Mouse (Mus musculus) adrenal gland, adult 18-20 months (tissue): ENCODE results near the gene B830017H08Rik. TPM values are rescaled to one million over a fixed set of nuclear protein-coding genes. Genes with fewer than 3 reads are reported as not detected.

Source experiments
- DNase-seq, 2 experiments: peaks; one replicate each; pipeline ENCODE4 v3.0.0; 2021 to 2022; ENCODE audit warnings: low spot score in 2 of 2
- total RNA-seq, 2 experiments: library from RNA; stranded (reverse); gene quantifications; 1 replicate in 1 of 2; 2 replicates in 1 of 2; pipeline ENCODE4 v1.2.3; 2021

Gene B830017H08Rik
- total RNA-seq, 2 experiments from 2014 or later: not detected

GRCm38 (mm10) chr16:17848928-17849327 is 16.0 kb downstream of the B830017H08Rik start:
- peak in 1 of 2 experiments; percentile 27 for DNase-seq

- no peak for DNase-seq
Observed at GRCm38 (mm10) chr16:17849486-17849885, 16.6 kb downstream of the B830017H08Rik start.

GRCm38 (mm10) chr16:17851331-17851730 is 18.4 kb downstream of the B830017H08Rik start:
- DNase-seq: no peak

- DNase-seq: no peak
Observed at GRCm38 (mm10) chr16:17851860-17852259, 18.9 kb downstream of the B830017H08Rik start.

- no peak for DNase-seq
Observed at GRCm38 (mm10) chr16:17853263-17853662, 20.3 kb downstream of the B830017H08Rik start.

- DNase-seq: peak in 1 of 2 experiments; percentile 13
Observed at GRCm38 (mm10) chr16:17857157-17857556, 24.2 kb downstream of the B830017H08Rik start.

GRCm38 (mm10) chr16:17858592-17858991 is 25.7 kb downstream of the B830017H08Rik start:
- no peak for DNase-seq

- DNase-seq: no peak
Observed at GRCm38 (mm10) chr16:17865293-17865692, 32.4 kb downstream of the B830017H08Rik start.

- no peak for DNase-seq
Observed at GRCm38 (mm10) chr16:17865770-17866169, 32.8 kb downstream of the B830017H08Rik start.

GRCm38 (mm10) chr16:17871248-17871647 is 38.3 kb downstream of the B830017H08Rik start:
- DNase-seq: no peak

- DNase-seq: no peak
Observed at GRCm38 (mm10) chr16:17872995-17873394, 40.1 kb downstream of the B830017H08Rik start.

GRCm38 (mm10) chr16:17875174-17875573 is 42.3 kb downstream of the B830017H08Rik start:
- DNase-seq: no peak

GRCm38 (mm10) chr16:17876096-17876495 is 43.2 kb downstream of the B830017H08Rik start:
- no peak for DNase-seq

- no peak for DNase-seq
Observed at GRCm38 (mm10) chr16:17879571-17879970, 46.6 kb downstream of the B830017H08Rik start.

GRCm38 (mm10) chr16:17882196-17882595 is 49.3 kb downstream of the B830017H08Rik start:
- no peak for DNase-seq

GRCm38 (mm10) chr16:17884116-17884515 is 51.2 kb downstream of the B830017H08Rik start:
- DNase-seq: no peak

Other genes with a start within 250 kb of the B830017H08Rik start
- 10 to 100 TPM in 1 of 2 experiments, 1 to 10 TPM in 1; 8.7 to 14.2 TPM for gene Slc7a4, start 249.9 kb upstream of the B830017H08Rik start, total RNA-seq
- 10 to 100 TPM; 29.9 to 30.2 TPM for gene Smpd4, start 213.8 kb upstream of the B830017H08Rik start, total RNA-seq
- 1 to 10 TPM; 1.2 to 1.8 TPM for gene Ccdc74a, start 186.7 kb upstream of the B830017H08Rik start, total RNA-seq
- 10 to 100 TPM; 57.1 to 58.2 TPM for gene Med15, start 100.2 kb upstream of the B830017H08Rik start, total RNA-seq
- gene Klhl22, start 73.5 kb upstream of the B830017H08Rik start, total RNA-seq: 10 to 100 TPM; 29.8 to 38.3 TPM
- 10 to 100 TPM in 1 of 2 experiments, 1 to 10 TPM in 1; 9.5 to 11.7 TPM for gene Scarf2, start 35.8 kb upstream of the B830017H08Rik start, total RNA-seq
- gene Car15, start 5.2 kb downstream of the B830017H08Rik start, total RNA-seq: 1 to 10 TPM; 1.8 to 2.2 TPM
- under 1 TPM; 0.32 to 0.66 TPM for gene Gm20518, start 58.5 kb downstream of the B830017H08Rik start, total RNA-seq
- gene Tssk1, start 61.1 kb downstream of the B830017H08Rik start, total RNA-seq: not detected
- 10 to 100 TPM; 56.7 to 68.6 TPM for gene Dgcr2, start 65.4 kb downstream of the B830017H08Rik start, total RNA-seq
- not detected for gene Tssk2, start 65.5 kb downstream of the B830017H08Rik start, total RNA-seq
- gene Ess2, start 78.2 kb downstream of the B830017H08Rik start, total RNA-seq: 10 to 100 TPM; 13.6 to 15.0 TPM
- gene Gsc2, start 81.9 kb downstream of the B830017H08Rik start, total RNA-seq: not detected
- 100 to 1,000 TPM; 368 to 895 TPM for gene Slc25a1, start 95.1 kb downstream of the B830017H08Rik start, total RNA-seq
- gene Vpreb2, start 147.3 kb downstream of the B830017H08Rik start, total RNA-seq: under 1 TPM in 1 of 2 experiments, not detected in 1; 0.42 TPM
- gene Dgcr6, start 219.7 kb downstream of the B830017H08Rik start, total RNA-seq: 10 to 100 TPM; 79.7 to 83.3 TPM